Mouse (Mus musculus) bone marrow macrophage, adult 2 months (primary cell): Measurements from ENCODE around the gene Vmn1r212.

Source experiments
- CTCF ChIP-seq: IDR thresholded peaks from 2 replicates; pipeline ENCODE4 v1.5.1; 2012; ENCODE audit warnings: low read depth, mild to moderate bottlenecking, low read length, moderate library complexity
- POLR2A ChIP-seq: IDR thresholded peaks from 2 replicates; pipeline ENCODE4 v1.6.1; 2012; ENCODE audit warnings: mild to moderate bottlenecking, low read depth, low read length, borderline replicate concordance

- TF ChIP-seq CTCF, result no peak
- no peak for TF ChIP-seq POLR2A
Observed at GRCm38 (mm10) chr13:22846798-22847197, 37.2 kb downstream of the Vmn1r212 start.
